Mouse (Mus musculus) lung, embryonic 16.5 days (tissue): ENCODE results near the gene Amdhd1. TPM values are rescaled to one million over a fixed set of nuclear protein-coding genes. Genes with fewer than 3 reads are reported as not detected.

Experiments
- ATAC-seq: fragments of 200-750 bp; cut with Nextera tagmentation; 2 replicates; pipeline ENCODE4 v1.8.0; 2017; ENCODE audit warnings: low read depth, mild to moderate bottlenecking, moderate library complexity
- H3K27ac ChIP-seq: fragments of 300-500 bp; sonication (generic); 2 replicates; pipeline ENCODE4 v1.5.1; 2014; ENCODE audit warnings: mild to moderate bottlenecking, control low read depth, low read length
- H3K27me3 ChIP-seq: fragments of 300-500 bp; sonication (generic); 2 replicates; pipeline ENCODE4 v1.6.1; 2014; ENCODE audit warnings: low read depth, low read length, mixed read lengths; ENCODE audit not compliant: control insufficient read depth, insufficient read depth
- H3K36me3 ChIP-seq: fragments of 300-500 bp; sonication (generic); 2 replicates; pipeline ENCODE4 v1.6.1; 2014; ENCODE audit warnings: low read length; ENCODE audit not compliant: control insufficient read depth, insufficient read depth
- H3K4me1 ChIP-seq: fragments of 300-500 bp; sonication (generic); replicated peaks from 2 replicates; pipeline ENCODE4 v1.6.1; 2014; ENCODE audit warnings: low read length, mixed read lengths; ENCODE audit not compliant: control insufficient read depth, insufficient read depth
- H3K4me2 ChIP-seq: fragments of 300-500 bp; sonication (generic); 2 replicates; pipeline ENCODE4 v1.6.1; 2014; ENCODE audit warnings: low read depth, low read length, control low read depth
- H3K4me3 ChIP-seq: fragments of 300-500 bp; sonication (generic); 2 replicates; pipeline ENCODE4 v1.5.1; 2014; ENCODE audit warnings: mild to moderate bottlenecking, low read length, control low read depth
- H3K9ac ChIP-seq: fragments of 300-500 bp; sonication (generic); 2 replicates; pipeline ENCODE4 v1.6.1; 2014; ENCODE audit warnings: low read length, control low read depth
- H3K9me3 ChIP-seq: fragments of 300-500 bp; sonication (generic); 2 replicates; pipeline ENCODE4 v1.6.1; 2016; ENCODE audit warnings: low read length; ENCODE audit not compliant: control insufficient read depth
- WGBS: fragments of 180-500 bp; shearing (Covaris S2); extraction: QIAGEN DNeasy Blood & Tissue Kit; methylation state at CpG from one replicate; pipeline ENCODE4 v1.1.7; 2014; 5-methylcytosine and 5-hydroxymethylcytosine counted together
- polyA plus RNA-seq: library from polyadenylated mRNA; unstranded; fragments of >200 nt; fragmentation: Nextera tagmentation; extraction: Ambion mirVana; gene quantifications from 2 replicates; pipeline ENCODE4 v1.2.1, GENCODE M21; 2015

The Amdhd1 gene
- polyA plus RNA-seq, 1 experiment from 2014 or later: 0.24 TPM

GRCm38 (mm10) chr10:93542356-93542755 is 2.5 kb upstream of the Amdhd1 start:
- Histone ChIP-seq H3K36me3 (no peaks in the 10 kb centered on the region), H3K27me3 (no peaks in the 10 kb centered on the region; the same call in 1 of the 2 replicates), H3K9ac (no peak overlapping the region), H3K4me3 (no peak overlapping the region), H3K9me3 (no peaks in the 10 kb centered on the region), H3K27ac (no peak overlapping the region), H3K4me1 (peaks cover 6% of the 10 kb centered on the region), H3K4me2 (no peak overlapping the region)
- 31% methylated on average over 4 of the region's 4 CpGs for WGBS
- ATAC-seq: no peak

DNA sequence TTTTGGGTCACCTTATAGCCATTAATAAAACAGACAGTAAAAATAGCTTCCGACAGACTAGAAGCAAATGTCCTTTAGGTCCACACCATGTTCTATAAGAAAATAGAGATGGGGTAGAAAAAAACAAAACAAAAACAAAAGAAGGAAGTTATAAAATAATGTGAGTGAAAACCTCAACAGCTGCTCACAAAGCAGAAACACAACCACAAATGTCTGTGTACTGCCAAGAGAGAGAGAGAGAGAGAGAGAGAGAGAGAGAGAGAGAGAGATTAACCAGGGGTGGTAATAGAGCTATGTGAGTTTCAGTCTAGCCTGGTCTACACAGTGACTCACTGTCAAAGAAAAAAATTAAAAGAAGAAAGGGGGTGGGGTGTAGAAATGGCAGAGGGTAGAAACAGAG is 1.8 kb upstream of the Amdhd1 start:
- Histone ChIP-seq H3K27me3 (no peaks in the 10 kb centered on the region; the same call in 1 of the 2 replicates), H3K4me2 (no peak overlapping the region), H3K4me3 (no peak overlapping the region), H3K4me1 (peaks cover 6% of the 10 kb centered on the region), H3K36me3 (no peaks in the 10 kb centered on the region), H3K27ac (no peak overlapping the region), H3K9me3 (no peaks in the 10 kb centered on the region), H3K9ac (no peak overlapping the region)
- WGBS: 63% methylated on average over 1 of the region's 1 CpGs
- ATAC-seq: no peak

- H3K4me1 ChIP-seq: peaks cover 6% of the 10 kb centered on the region
- peak within 1 kb of the TSS; percentile 50 for H3K4me3 ChIP-seq
- H3K27ac ChIP-seq: peak within 1 kb of the TSS; percentile 41
- H3K27me3 ChIP-seq: no peaks in the 10 kb centered on the region; the same call in 1 of the 2 replicates
- 54% methylated on average over 17 of the region's 17 CpGs for WGBS
- peak; percentile 19; the same call in 1 of the 2 replicates for ATAC-seq
- no peaks in the 10 kb centered on the region for H3K36me3 ChIP-seq
- H3K9me3 ChIP-seq: no peaks in the 10 kb centered on the region
- peak within 1 kb of the TSS; percentile 82 for H3K4me2 ChIP-seq
- peak within 1 kb of the TSS; percentile 49 for H3K9ac ChIP-seq
These were observed 788 bp upstream of the Amdhd1 start, which contains the start of gene Ccdc38 for GRCm38 (mm10) chr10:93540431-93541210. Gene Ccdc38 (plus strand): TSS chr10:93540632.

DNA sequence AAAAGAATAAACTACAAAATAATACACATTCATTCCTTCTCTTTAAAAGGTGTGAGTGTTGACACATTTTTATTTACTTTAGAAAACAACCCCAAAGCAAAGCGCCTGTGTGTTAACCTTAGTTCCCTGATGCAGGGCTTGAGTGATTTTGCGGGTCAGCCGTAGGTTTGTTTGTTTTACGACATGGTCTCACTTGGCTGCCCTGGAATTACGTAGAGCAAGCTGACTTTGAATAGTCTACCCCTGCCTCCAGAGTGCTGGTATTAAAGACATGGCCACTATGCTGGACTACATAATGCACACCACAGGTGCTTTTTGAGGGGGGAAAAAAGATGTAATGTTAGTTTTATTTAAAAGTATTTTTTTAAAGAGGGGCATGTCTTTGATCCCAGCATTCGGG is 1.0 kb downstream of the Amdhd1 start:
- peaks cover 6% of the 10 kb centered on the region for H3K4me1 ChIP-seq
- 46% methylated on average over 6 of the region's 6 CpGs for WGBS
- H3K9ac ChIP-seq: no peak overlapping the region
- no peak for ATAC-seq
- H3K27me3 ChIP-seq: peaks cover 6% of the 10 kb centered on the region; the same call in 1 of the 2 replicates
- no peak overlapping the region for H3K4me2 ChIP-seq
- H3K9me3 ChIP-seq: no peaks in the 10 kb centered on the region
- H3K27ac ChIP-seq: no peak overlapping the region
- no peaks in the 10 kb centered on the region for H3K36me3 ChIP-seq
- H3K4me3 ChIP-seq: no peak overlapping the region

GRCm38 (mm10) chr10:93538287-93538686 is 1.5 kb downstream of the Amdhd1 start:
- Histone ChIP-seq H3K4me2 (no peak overlapping the region), H3K4me1 (peaks cover 6% of the 10 kb centered on the region), H3K27me3 (peaks cover 6% of the 10 kb centered on the region; the same call in 1 of the 2 replicates), H3K36me3 (no peaks in the 10 kb centered on the region), H3K4me3 (no peak overlapping the region), H3K27ac (no peak overlapping the region), H3K9ac (no peak overlapping the region), H3K9me3 (no peaks in the 10 kb centered on the region)
- WGBS: 67% methylated on average over 2 of the region's 2 CpGs
- no peak for ATAC-seq

- H3K9ac ChIP-seq: no peak overlapping the region
- H3K9me3 ChIP-seq: no peaks in the 10 kb centered on the region
- 88% methylated on average over 1 of the region's 1 CpGs for WGBS
- ATAC-seq: no peak
- H3K27ac ChIP-seq: no peak overlapping the region
- no peaks in the 10 kb centered on the region for H3K4me1 ChIP-seq
- no peaks in the 10 kb centered on the region for H3K36me3 ChIP-seq
- H3K4me2 ChIP-seq: no peak overlapping the region
- H3K4me3 ChIP-seq: no peak overlapping the region
- no peaks in the 10 kb centered on the region for H3K27me3 ChIP-seq
These were observed 14.5 kb downstream of the Amdhd1 start for GRCm38 (mm10) chr10:93525329-93525728.

- H3K4me2 ChIP-seq: no peak overlapping the region
- H3K9me3 ChIP-seq: no peaks in the 10 kb centered on the region
- H3K27ac ChIP-seq: no peak overlapping the region
- H3K9ac ChIP-seq: no peak overlapping the region
- H3K36me3 ChIP-seq: no peaks in the 10 kb centered on the region
- WGBS: 51% methylated on average over 4 of the region's 4 CpGs
- H3K27me3 ChIP-seq: no peaks in the 10 kb centered on the region
- H3K4me1 ChIP-seq: peaks cover 5% of the 10 kb centered on the region; the same call in 1 of the 2 replicates
- H3K4me3 ChIP-seq: no peak overlapping the region
- no peak for ATAC-seq
These were observed 18.8 kb downstream of the Amdhd1 start for GRCm38 (mm10) chr10:93520994-93521393.

DNA sequence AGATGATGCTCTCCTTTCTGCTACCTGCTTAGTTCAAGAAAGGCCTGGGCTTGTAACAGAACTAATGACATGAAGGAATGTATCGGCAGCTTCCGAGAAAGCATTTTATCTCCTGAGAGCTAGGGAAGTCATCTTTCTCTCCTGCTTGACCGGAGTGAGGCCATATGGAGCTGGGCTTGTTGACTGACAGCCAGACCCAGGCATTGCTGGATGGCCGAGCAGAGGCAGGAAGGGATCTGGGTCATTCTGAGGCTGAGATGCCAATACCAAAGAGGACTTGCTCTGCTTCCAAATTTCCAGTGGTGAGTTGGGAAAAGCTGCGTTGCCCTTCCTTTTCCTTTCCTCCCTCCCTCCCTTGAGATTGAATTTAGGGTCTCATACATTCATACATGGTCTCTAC is 20.1 kb downstream of the Amdhd1 start:
- Histone ChIP-seq H3K4me2 (no peak overlapping the region), H3K9me3 (no peaks in the 10 kb centered on the region), H3K27me3 (no peaks in the 10 kb centered on the region), H3K36me3 (no peaks in the 10 kb centered on the region), H3K9ac (no peak overlapping the region), H3K4me1 (peaks cover 5% of the 10 kb centered on the region; the same call in 1 of the 2 replicates), H3K27ac (no peak overlapping the region), H3K4me3 (no peak overlapping the region)
- WGBS: 65% methylated on average over 5 of the region's 5 CpGs
- no peak for ATAC-seq

GRCm38 (mm10) chr10:93519159-93519558 is 20.7 kb downstream of the Amdhd1 start:
- Histone ChIP-seq H3K4me1 (peaks cover 5% of the 10 kb centered on the region; the same call in 1 of the 2 replicates), H3K9me3 (no peaks in the 10 kb centered on the region), H3K4me3 (no peak overlapping the region), H3K36me3 (no peaks in the 10 kb centered on the region), H3K9ac (no peak overlapping the region), H3K27ac (no peak overlapping the region), H3K27me3 (no peaks in the 10 kb centered on the region), H3K4me2 (no peak overlapping the region)
- ATAC-seq: no peak
- 92% methylated on average over 8 of the region's 8 CpGs for WGBS
